In the genomic region with DNA sequence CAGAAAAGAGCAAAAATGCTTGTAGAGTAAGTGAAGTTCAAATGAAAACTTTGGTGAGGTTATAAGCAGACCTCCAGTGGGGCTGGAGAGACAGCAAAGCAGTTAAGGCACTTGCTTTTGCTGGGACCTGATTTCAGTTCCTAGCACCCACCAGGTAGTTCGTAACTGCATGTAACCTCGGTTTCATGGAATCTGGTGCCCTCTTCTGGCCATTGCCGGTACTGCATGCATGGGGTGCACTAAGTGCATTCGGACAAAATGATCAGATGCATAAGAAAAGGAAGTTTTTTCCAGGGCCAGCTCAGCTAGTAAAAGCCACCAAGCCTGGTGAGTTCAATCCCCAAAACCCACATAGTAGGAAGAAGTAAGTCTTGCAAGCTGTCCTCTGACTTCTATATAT, we compare ENCODE assay signal across 12 mouse cellular contexts. TPM values are rescaled to one million over a fixed set of nuclear protein-coding genes. Genes with fewer than 3 reads are reported as not detected.
DNase-seq lines count a peak whose midpoint lies in the region; TF ChIP-seq lines count a peak whose summit lies in the region.
"Had no signal": no experiment of that assay in that cellular context is flagged by ENCODE, and none has a peak within 500 bp of the region (broad histone marks: within the 10 kb centered on the region; RNA-seq: fewer than 3 reads in every experiment).

No protein-coding gene starts in this region.

- TF ChIP-seq POLR2A in kidney, adult 2 months (IDR thresholded peaks at IDR 0.05; ENCODE audit: low read depth, low read length): no peak
- no peak for TF ChIP-seq POLR2A in spleen, adult 2 months (IDR thresholded peaks at IDR 0.05; ENCODE audit: low read depth, low read length)
- TF ChIP-seq POLR2A in bone marrow macrophage, adult 2 months (IDR thresholded peaks at IDR 0.05; ENCODE audit: borderline replicate concordance, low read depth, low read length): no peak

- TF ChIP-seq CTCF in kidney, adult 2 months (conservative IDR thresholded peaks at IDR 0.05; ENCODE audit: insufficient read depth, insufficient read length, low read depth, low read length): peak; percentile 74
- peak; percentile 15; the same call in 1 of the 2 replicates for TF ChIP-seq CTCF in spleen, adult 2 months (IDR thresholded peaks at IDR 0.05; ENCODE audit: extremely low read depth, insufficient read depth, insufficient read length, insufficient replicate concordance)
- peak; percentile 81 for TF ChIP-seq CTCF in bone marrow macrophage, adult 2 months (IDR thresholded peaks at IDR 0.05; ENCODE audit: low read depth, low read length)

- H3K36me3 ChIP-seq in kidney, adult 2 months (ENCODE audit: control insufficient read depth, insufficient read depth, low read length): no peaks in the 10 kb centered on the region
- no peaks in the 10 kb centered on the region for H3K36me3 ChIP-seq in spleen, adult 2 months (ENCODE audit: control insufficient read depth, insufficient read depth, low read length)
- H3K36me3 ChIP-seq: embryonic facial prominence, embryonic 10.5 days; heart, embryonic 13.5 days had no signal

- H3K4me1 ChIP-seq in kidney, adult 2 months (ENCODE audit: control insufficient read depth, insufficient read depth, low read length): peaks cover 9% of the 10 kb centered on the region
- no peaks in the 10 kb centered on the region for H3K4me1 ChIP-seq in spleen, adult 2 months (ENCODE audit: control insufficient read depth, insufficient read depth, insufficient read length)
- H3K4me1 ChIP-seq in bone marrow macrophage, adult 2 months (ENCODE audit: control insufficient read depth, insufficient read depth, low read length): no peaks in the 10 kb centered on the region
- H3K4me1 ChIP-seq: heart, embryonic 13.5 days had no signal

- H3K27me3 ChIP-seq in kidney, adult 2 months (replicated peaks; ENCODE audit: control insufficient read depth, insufficient read depth, low read length): no peaks in the 10 kb centered on the region
- no peaks in the 10 kb centered on the region for H3K27me3 ChIP-seq in spleen, adult 2 months (ENCODE audit: control insufficient read depth, insufficient read depth, low read length)
- H3K27me3 ChIP-seq: heart, embryonic 13.5 days had no signal

- no peak overlapping the region for H3K4me3 ChIP-seq in kidney, adult 2 months (ENCODE audit: insufficient read depth, low read depth, low read length)
- H3K4me3 ChIP-seq in spleen, adult 2 months (ENCODE audit: extremely low read depth, insufficient read depth, insufficient read length): no peak overlapping the region
- H3K4me3 ChIP-seq in bone marrow macrophage, adult 2 months (ENCODE audit: insufficient read depth, low read length): no peak overlapping the region
- H3K4me3 ChIP-seq: embryonic facial prominence, embryonic 10.5 days; heart, embryonic 13.5 days had no signal

- no peak overlapping the region for H3K27ac ChIP-seq in kidney, adult 2 months (ENCODE audit: insufficient read depth, low read depth, low read length)
- H3K27ac ChIP-seq in spleen, adult 2 months (ENCODE audit: insufficient read depth, low read length): no peak overlapping the region
- H3K27ac ChIP-seq in bone marrow macrophage, adult 2 months (ENCODE audit: insufficient read depth, low read depth, low read length): no peak overlapping the region
- H3K27ac ChIP-seq: embryonic facial prominence, embryonic 10.5 days; heart, embryonic 13.5 days had no signal

- no peak for DNase-seq in kidney, adult 2 months
- no peak for DNase-seq in kidney, adult 18-20 months
- DNase-seq in spleen, adult 2 months (ENCODE audit: low read depth in 1 of 2, low spot score in 2 of 2): no peak
- DNase-seq in spleen, adult 18-20 months: no peak
- peak; percentile 17 for DNase-seq in thymus, postnatal 25 days
- DNase-seq in layer of hippocampus, postnatal 36 days: no peak
- no peak for DNase-seq in right cerebral cortex, postnatal 10 days (ENCODE audit: low spot score in 2 of 2)
- DNase-seq: lung, postnatal 14 days; retina, postnatal 1 day had no signal

- 77% methylated on average over 4 of the region's 4 CpGs for WGBS in kidney, adult 2 months
- 71% methylated on average over 4 of the region's 4 CpGs for WGBS in spleen, adult 2 months

RNA-seq across cellular contexts. Expression of gene Gnpnat1, which starts 27.3 kb away (rescaled TPM):
- 8.0 and 10.1 TPM in 2 replicates for polyA plus RNA-seq in kidney, adult 2 months (2012; rRNA removed)
- 1.9 TPM in 2 replicates for polyA plus RNA-seq in spleen, adult 2 months (2012; rRNA removed)
- 12.4 and 12.5 TPM in 2 replicates for polyA plus RNA-seq in bone marrow macrophage, adult 2 months (2012; ENCODE audit: insufficient read depth, insufficient read length, missing spikeins)
- total RNA-seq in layer of hippocampus, postnatal 36 days (2021): 10 to 100 TPM; 18.9 to 19.2 TPM

Comparison
In these comparisons a context has a peak if more than half of its experiments do, and no peak if none do; other contexts are left out.
1. CTCF ChIP-seq: peak in every context shown above with its lines; median percentile 81 in bone marrow macrophage, adult 2 months; 74 in kidney, adult 2 months; 15 in spleen, adult 2 months.